Mouse (Mus musculus) left cerebral cortex, postnatal 4 days (tissue): ENCODE measurements at regions not wholly inside any gene's neighbourhood (a gene's known extent, or its start where the extent isn't known, plus 50 kb on each side); places are given as distances from the start of the nearest gene placed in this dataset.

ENCODE experiments used
- DNase-seq: peaks from one replicate; pipeline ENCODE4 v3.0.0-alpha.2; 2022
- intact Hi-C: fragments of 180-260 bp; cut with DNase I; formaldehyde crosslinking; loops from one replicate; pipeline ENCODE4 v1.15.1; 2025

DNA sequence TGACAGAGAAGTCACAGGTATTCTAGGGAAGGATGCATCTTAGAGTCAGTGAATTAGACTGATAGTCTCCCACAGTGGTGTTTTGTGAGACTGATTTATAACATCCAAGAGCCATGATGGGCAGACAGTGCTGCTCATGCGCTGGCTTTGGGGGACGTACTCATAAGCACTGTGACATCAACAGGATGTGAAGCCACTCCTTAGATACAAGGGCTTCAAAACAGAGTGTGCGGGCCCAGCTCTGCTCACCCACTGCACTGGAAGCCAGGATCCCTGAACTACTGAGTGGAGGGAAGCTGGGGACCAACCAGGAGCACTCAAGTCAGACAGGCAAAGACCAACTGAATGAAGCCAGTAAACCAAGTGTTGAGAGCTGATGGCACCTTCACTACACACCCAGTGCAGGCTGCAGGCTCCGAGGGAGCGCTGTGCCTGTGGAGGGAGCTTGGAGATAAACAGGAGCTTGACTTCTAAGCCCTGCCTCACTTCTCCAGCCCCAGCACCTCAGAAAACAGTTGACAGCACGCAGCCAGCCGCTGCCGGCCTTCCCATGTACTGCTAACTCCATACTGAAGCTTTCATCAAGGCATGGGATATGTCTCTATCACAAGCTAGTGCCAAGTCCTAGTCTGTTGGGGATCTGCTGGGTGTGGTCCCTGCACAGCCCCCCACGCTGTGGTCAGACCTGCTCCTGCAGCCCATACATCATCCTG, 200.0 kb downstream of the Cyp26b1 start:
- intact Hi-C loops, result no loop called here
- DNase-seq, result no peak

GRCm38 (mm10) chr6:84392752-84393511, 200.8 kb downstream of the Cyp26b1 start:
- intact Hi-C loops, result no loop called here
- DNase-seq, result no peak

DNA sequence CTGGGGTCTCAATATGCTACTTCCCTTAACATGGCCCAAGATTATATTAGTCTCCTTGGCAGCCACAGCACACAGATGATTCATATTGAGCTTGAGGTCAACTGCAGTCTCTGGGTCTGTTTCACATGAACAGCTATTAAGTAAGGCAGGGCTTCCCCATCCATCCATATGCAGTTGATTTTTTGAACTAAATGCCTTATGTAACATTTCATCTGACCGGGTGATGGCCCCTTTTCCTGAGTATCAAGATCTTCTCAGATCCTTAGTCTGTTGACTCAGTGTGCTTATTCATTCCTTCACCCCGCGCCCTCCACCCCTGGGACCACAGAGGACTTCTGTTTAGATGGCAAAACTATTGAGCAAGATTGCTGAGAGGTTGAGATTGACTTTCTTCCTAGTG, 202.7 kb downstream of the Cyp26b1 start:
- intact Hi-C loops, result no loop called here
- DNase-seq, result no peak

DNA sequence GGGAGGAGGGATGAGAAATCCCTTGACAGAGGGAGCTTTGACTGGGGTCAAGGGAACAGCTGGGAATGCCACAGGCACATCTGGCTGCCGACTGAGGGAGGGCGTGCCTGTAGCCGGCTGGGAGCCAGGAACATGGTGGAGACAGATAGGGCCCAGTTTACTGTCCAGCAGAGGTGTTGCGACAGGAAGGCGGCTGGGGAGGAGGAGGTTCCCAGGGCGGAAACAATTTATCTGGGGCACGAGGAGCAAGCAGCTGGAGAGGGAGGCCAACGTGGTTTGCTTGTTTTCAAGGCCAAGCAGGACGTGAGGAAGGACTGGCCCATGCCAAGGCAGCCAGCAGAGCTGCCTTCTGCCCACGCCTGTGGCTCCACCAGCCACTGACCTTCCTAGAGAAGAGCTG, 208.0 kb downstream of the Cyp26b1 start:
- peak; percentile 18 for DNase-seq
- intact Hi-C loops, result no loop called here

GRCm38 (mm10) chr6:84383718-84384117, 210.0 kb downstream of the Cyp26b1 start:
- DNase-seq, result no peak
- intact Hi-C loops, result no loop called here

DNA sequence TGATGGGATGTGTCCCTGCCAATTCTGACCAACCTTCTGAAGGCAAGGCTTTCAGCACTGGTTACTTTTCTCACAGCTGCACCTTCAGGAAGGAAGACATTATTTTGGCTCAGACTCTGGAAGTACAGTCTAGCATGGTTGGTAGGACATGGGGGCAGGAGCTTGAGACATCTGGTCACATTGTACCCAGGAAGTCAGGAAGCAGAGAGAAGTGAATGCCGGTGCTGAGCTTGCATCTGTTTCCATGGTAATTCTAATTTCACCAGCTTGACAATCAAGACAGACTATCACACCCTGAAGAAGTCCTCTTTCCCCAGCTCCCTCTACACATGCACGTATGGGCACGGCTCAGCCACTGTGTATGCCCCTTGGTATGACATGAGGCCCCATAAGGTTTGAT, 210.6 kb downstream of the Cyp26b1 start:
- DNase-seq, result no peak
- intact Hi-C loops, result no loop called here

- intact Hi-C loops, result no loop called here
Observed at GRCm38 (mm10) chr6:84381571-84381970, 212.1 kb downstream of the Cyp26b1 start.

DNA sequence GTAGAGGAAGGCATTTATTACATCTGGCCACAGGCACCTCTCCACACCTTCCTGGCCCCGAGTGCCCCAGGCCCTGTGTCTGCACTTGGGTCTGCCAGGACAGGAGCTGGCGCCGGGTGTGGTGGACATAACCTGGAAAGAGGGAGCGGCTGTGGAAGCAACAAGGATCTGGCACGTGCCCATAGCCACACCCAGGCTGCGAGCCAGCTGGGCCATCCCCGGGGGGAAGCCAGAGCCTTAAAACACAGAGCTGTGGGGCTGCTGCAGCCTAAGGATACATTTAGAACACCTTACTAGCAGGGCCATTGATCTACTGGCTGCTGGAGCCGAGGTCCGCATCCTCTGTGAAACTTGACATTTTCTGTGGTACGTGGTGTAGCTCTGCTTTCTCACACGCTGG, 217.0 kb downstream of the Cyp26b1 start:
- intact Hi-C loops, result no loop called here
- DNase-seq, result peak; percentile 5

More at GRCm38 (mm10) chr6:84381571-84381970, 212.1 kb downstream of the Cyp26b1 start:
- DNase-seq, result no peak

DNA sequence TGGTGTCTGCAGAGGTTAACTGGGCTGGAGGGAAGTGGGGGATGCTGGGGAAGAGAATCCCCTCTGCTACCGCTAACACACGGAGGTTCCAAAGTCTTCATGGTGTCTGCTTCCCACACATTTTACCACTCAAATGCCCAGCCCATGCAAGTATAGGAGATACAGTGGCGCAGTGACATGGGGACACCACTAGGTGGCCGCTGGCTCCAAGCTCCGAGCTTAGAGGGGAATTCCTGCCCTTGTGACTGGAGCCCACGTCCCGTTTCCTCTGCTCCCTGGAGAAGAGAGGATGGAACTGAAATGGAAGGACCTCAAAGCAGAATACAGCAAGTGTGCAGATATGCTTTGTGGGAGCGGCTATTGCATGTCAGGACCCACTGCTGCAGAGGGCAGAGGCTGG, 218.2 kb downstream of the Cyp26b1 start:
- peak; percentile 58 for DNase-seq
- intact Hi-C loops, result no loop called here

- DNase-seq, result peak; percentile 24
- intact Hi-C loops, result no loop called here
Observed at GRCm38 (mm10) chr6:84366365-84366764, 227.3 kb downstream of the Cyp26b1 start.

DNA sequence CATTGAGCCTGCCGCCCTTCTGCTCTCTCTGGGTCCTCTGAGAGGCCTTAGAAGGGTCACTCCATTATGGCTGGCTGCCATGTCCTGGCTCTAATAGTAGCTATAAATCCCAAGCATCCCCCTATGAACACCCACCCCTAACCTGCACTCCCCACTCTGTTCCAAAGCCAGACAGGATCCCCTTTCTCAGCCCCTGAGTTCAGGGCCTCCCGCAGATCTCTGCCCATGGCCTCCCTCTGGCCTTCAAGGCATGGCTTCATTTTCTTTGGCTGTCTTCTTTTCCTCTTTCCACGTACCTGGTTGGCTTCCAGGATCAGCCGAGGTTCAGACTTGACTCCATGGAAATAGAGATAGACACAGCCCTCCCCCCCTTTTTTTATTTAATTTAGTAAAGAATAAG, 227.8 kb downstream of the Cyp26b1 start:
- intact Hi-C loops, result no loop called here
- DNase-seq, result no peak

- intact Hi-C loops, result no loop called here
- no peak for DNase-seq
Observed at GRCm38 (mm10) chr6:84364964-84365363, 228.7 kb downstream of the Cyp26b1 start.

DNA sequence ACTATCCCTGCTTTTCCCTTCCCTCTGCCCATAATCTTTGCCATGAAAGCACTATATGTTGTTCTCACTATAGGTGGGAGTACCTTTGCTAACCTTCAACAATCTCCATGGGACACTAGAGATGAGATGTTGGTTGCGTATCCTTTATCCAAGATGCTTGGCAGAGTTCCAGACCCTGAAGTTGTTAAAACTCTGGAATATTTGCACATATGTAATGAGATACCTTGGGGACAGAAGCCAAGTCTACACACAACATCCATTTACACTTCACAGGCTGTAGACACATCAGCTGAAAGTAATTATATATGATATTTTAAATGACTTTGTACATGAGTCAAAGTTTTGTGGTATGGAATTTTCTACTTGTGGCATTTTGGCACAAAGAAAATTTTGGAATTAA, 231.4 kb downstream of the Cyp26b1 start:
- no peak for DNase-seq
- intact Hi-C loops, result no loop called here

- no peak for DNase-seq
- intact Hi-C loops, result no loop called here
Observed at GRCm38 (mm10) chr6:84357911-84358310, 235.8 kb downstream of the Cyp26b1 start.

DNA sequence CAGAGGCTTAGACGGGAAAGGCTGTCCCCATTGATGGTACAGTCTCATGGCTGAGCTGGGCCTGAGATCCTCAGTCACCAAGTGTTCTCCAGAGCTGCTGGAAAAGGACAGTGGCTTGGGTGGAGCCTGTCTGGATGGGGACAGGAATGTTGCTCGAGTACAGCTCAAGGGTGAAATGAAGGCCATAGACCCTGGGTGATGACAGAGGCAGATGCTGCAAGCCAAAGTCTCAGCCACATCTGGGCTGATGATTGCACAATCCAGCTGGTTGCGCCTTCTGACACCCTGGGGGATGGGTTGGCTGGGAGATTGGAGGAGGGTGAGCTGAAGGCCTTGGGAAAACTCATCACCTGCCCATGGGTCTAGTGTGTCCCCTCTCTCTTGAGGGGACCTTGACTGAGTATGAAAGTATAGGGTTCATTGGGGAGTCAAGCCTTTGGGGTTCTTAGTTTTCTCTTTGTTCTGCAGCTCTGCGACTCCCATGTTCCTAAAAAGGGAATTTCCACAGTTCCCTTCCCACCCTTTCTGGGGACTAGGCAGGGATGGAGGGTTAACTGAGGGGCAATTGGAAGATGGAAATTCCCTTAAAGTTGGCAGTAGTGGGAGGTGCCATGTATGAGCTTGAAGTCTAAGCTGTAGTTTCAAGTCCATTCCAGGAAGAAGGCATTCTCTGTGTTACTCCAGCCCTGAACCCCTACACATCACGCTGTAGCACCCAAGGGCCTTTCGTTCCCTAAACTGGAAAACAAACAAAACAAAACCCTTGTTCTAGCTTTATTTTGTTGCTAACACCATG, 240.1 kb downstream of the Cyp26b1 start:
- intact Hi-C loops, result no loop called here
- no peak for DNase-seq

DNA sequence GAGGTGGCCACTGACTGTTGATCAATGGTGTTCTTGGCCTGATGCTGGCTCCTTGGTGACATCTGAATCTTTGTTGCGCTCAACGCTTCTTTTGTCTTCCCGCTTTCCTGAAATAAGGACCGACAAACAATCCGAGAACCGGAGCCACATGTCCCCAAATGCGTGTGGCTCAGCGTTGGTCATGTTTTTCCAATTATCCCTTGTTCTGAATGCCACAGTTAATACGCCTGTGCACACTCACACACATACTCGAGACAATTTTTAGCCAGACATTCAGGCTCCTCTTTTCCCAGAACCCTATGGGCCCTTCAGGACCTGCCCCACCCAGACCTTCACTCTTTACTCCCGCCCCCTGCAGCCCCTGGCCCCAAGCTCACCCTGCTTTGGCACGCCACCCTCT, 248.8 kb downstream of the Cyp26b1 start:
- intact Hi-C loops, result no loop called here
- DNase-seq, result no peak

DNA sequence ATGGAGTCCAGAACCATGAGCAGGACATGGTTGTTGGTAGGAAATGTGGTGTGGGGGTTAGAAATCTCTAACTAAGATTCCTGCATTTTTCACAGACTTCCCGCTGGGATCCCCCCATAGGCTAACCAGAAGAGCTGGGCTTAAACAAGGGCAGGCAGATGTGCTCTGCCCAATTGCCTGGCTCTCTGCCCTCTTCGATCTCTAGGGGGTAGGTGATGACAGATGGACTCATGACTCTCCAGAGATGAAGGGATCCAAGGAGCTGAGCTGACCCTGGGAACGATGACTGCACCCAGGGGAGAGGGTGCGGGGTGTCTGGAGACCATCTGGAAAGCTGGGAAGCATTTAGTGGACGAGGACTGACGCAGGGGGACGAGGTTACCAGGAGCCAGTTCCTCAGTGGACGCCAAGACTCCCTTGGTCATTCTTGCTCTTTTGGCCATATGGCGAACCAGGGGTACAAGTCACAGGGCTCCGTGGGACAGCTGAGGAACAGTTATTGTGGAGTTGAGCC, 260.0 kb downstream of the Cyp26b1 start:
- intact Hi-C loops, result no loop called here
- DNase-seq, result peak; percentile 24

DNA sequence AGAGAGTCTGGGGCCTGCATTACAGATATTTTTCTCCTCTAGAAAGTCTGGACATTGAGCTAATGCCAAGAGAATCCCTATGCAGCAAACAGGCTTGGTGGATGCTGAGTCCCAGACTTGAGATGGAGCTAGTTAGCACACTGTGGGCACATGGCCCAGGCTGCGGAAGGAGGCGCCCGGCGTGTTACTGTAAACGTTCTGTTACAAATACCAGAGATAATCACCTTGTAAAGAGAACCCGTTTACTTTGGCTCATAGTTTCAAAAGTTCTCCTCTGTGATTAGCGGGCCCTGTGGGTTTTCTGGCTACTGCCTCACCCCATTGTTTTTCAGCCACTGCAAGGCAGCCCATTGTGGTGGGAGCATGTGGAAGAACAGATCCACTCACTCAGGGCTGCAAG, 264.6 kb downstream of the Cyp26b1 start:
- intact Hi-C loops, result no loop called here
- DNase-seq, result no peak

DNA sequence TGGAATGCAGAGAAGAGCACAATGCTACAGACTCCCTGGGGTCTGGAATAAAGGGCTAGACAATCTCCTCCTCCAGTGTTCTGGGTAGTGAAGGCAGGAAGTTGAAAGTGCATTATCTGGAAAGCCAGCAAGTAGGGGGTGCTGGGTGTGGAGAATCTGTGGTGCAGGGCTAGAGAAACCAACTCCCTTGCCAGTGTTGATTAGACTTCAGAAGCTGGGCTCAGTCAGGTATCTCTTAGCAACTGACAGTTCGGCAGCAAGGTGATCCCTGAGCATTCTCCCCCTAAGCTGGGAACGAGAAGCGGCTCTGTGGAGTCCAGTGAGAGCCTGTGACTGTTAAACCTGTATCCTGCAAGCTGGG, 265.7 kb downstream of the Cyp26b1 start:
- intact Hi-C loops, result no loop called here
- no peak for DNase-seq

DNA sequence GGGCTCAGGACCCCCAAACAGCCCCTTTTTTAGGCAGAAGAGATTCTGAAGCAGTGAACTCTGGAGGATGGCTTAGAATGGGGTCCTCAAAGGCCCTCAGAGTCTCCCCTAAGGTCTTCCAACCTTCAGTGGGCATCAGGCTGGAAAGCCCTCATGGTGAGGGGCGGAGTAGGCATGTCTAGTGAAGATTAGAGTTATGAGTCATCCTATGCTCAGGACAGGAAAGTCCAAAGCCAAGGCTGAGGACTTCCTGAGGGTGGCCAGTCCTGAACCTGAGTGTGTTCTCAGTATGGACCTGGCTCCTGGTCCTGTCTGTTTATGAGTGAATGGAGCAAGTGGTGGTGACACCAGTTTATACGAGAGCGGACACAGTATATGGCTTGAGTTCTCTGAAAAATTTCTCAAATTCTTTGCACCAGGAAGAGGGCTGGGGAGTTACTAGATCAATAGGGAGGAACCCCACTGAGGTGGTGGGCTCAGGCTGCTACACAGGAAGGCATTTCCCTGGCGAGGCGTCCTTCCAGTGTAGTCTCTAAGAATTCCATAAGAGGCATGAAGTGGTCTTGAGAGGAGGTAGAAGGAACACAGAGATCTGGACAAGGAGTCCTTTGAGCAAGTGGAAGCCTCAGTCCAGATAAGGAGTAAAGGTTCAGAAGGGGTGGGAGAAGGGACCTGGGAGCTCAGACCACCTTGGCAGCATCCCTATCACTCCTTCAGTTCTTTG, 266.2 kb downstream of the Cyp26b1 start:
- intact Hi-C loops, result no loop called here

More for the DNA sequence above, 266.2 kb downstream of the Cyp26b1 start:
- DNase-seq, result no peak
